Mouse (Mus musculus): ENCODE results near the gene Alpk1. TPM values are rescaled to one million over a fixed set of nuclear protein-coding genes. Genes with fewer than 3 reads are reported as not detected.
"Not testable (repeated sequence)": the region's sequence is repeated elsewhere in the genome, so short reads cannot be mapped to it uniquely, and the experiment has no call there.

The Alpk1 gene
- polyA plus RNA-seq, 1 experiment, result 6.5 TPM

DNA sequence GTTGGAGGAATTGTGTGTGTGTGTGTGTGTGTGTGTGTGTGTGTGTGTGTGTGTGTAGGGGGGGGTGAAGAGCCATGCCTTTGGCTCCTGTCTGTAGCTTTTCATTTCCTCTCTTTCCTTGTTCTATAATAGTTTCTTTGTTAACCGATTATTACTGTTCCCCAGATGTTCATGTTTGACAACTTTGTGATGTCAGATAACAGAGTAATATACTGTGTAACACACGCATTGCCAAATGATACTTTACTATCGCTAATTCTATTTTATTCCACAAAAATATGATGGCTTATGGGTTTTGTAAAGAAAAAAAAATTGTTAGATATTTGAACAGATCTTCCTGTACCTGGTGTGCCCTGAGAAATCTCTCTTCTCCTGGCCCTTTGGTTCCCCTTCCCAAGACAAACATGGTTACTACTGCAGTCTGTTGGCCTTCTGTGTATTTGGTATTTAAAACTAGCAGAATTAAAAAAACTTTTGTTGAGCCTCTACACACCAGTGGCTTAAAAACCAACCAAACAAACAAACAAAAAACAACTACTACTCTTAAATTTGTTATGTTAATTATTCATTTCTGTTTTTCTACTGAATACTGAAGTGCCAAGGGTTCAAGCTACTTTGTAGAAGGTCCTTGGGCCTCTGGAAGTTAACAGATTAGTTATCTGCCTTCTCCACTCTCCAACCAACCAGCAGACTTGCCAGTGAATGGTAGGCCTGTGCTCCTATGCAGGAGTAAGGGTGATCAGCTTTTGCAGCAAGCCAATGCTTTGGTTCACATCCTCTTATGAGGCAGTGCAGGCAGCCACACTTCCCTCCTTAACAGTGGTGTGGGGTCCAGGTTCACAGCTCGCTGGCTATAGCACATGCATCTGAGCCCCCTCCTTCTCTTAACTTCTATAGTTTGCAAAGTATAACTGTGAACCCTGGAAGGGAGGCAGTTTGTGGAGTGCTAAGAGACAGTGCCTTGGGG is 11.6 kb upstream of the Alpk1 start:
- WGBS, result 28% methylated on average over 4 of the region's 4 CpGs

DNA sequence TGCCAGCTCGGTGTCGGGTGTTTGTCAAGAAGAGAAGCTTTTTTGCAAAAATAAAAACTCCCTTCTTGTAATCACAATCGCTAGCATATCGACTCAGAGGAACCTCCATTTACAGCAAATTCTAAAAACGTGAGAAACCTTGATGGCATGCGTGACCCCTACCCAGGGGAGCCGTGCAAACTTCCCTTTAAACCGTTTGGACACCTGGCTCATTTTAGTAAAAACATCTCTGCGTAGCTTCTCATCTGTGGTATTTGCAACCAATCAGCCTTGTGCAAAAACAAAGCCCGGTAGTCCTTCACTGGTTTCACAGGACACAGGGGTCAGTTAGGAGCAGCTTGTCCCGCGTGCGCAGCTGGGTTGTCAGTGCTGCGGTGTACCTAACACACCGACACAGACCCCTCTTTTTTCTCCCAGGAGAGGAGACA is 10.7 kb upstream of the Alpk1 start:
- no peak for DNase-seq (ENCODE audit: low read depth, low spot score)
- WGBS, result under 1% methylated on average over 15 of the region's 15 CpGs

More for the DNA sequence above, 11.6 kb upstream of the Alpk1 start:
- DNase-seq (ENCODE audit: low read depth, low spot score), result no peak

DNA sequence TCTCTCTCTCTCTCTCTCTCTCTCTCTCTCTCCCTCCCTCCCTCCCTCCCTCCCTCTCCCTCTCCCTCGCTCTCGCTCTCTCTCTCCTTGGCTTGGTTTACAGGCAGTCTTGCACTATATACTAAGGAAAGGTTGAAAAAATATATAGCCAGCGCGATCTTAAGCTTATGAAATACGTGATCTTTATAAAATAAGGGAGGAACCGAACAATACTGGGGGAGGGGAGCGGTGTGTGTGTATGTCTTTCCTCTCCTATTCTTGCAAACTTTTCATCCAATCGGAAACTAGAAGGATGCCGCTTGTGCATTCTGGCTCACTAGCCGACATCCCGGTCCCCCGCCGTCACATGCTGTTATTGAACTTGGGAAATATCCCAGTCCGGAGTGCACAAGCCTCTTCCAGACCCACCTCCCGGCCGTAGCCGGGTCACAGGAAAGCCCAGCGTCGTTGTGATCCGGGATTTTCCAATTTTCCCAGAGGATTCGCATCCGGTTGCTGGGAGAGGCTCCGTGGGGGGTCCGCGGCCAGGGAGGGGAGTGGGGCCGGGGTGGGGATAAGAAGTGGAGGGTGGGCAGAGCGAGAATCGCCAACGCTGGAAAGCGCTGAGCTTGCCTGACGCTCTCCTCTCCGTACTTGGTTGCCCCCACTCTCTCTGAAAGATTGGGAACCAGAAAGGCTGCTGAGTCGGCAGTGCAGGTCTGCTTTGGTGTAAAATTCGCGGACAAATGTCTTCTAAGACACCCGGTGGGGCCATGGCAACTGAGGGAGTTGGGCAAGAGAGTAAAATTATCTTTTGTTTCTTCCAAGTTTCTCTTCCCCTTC is 10.1 kb upstream of the Alpk1 start:
- under 1% methylated on average over 35 of the region's 36 CpGs for WGBS
- DNase-seq (ENCODE audit: low read depth, low spot score), result no peak

DNA sequence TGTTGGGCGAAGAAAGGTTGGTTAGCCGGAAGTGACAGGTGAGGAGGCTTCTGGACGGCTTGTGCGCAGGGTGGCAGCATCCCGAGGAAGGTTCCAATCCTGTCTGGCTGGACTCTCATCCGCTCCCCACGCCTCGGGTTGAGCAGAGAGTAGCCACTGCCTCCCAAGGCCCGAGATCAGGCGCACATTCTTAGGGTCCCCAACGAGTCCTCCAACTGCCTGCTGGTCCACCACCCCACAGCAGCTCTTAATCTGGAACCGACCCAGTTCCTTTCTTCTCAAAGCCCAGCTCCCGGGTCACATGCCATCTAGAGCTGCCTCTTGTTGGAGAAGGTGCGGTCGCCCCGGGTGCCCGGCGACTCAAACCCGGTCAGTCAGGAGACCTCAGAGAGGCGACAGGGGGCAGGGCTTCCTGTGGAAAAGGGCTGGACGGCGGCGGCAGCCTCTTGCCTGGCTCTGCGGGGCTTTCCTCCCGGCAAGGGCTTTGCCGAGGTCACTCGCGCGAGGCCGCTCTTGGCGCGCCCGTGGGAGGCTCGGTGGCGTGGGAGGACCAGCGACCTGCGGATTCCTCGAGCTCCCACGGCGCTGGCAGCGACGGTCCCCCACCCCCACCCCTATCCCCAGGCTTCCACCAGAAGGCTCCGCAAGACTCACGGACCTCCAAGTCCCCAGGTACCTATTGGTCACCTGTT is 9.3 kb upstream of the Alpk1 start, which contains the start of gene Tifa:
Tifa (plus strand) TSS at position 306 of the 692 bp plus-strand sequence.
- WGBS, result 2% methylated on average over 44 of the region's 44 CpGs
- DNase-seq (ENCODE audit: low read depth, low spot score), result no peak

DNA sequence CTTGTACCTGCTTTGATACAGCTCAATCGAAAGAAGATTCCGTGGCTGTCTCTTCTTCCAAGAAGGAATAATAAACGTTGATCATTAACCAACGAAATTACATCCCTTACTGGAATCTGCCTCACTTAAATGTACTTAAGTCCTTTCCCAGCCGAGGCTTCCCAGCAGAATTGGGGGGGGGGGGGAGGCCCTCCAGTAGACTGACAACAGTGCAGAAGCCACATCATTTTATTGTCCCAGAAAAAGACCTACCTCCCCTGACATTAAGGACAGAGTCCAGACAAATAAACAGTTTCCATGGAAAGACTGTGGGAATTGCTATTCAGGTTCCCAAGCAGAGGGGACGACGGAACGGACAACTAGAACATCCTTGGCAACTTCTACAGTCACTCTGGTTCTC is 8.6 kb upstream of the Alpk1 start:
- 21% methylated on average over 8 of the region's 8 CpGs for WGBS
- DNase-seq (ENCODE audit: low read depth, low spot score), result peak; percentile 59

DNA sequence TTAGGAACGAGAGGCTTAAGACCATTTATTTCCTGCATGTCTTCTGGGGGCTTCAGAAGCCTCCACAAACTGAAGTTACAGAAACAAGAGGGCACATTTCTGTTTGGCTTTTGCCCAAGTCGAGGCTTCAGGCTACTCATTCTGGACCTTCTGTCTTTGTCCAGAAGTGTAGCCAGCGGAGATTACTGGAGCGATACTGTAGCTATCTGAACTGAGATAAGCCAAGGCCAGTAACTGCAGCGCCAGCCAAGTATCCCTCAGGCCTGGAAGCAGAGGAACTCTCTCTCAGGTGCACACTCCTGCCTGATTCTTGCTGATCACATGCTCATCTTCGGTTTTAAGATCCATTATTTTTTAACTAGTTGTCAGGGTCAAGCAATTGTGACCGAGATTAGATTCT is 7.7 kb upstream of the Alpk1 start:
- WGBS, result 36% methylated on average over 7 of the region's 7 CpGs
- no peak for DNase-seq (ENCODE audit: low read depth, low spot score)

- no peak for DNase-seq (ENCODE audit: low read depth, low spot score)
Observed at GRCm38 (mm10) chr3:127787032-127787431, 6.7 kb upstream of the Alpk1 start.

DNA sequence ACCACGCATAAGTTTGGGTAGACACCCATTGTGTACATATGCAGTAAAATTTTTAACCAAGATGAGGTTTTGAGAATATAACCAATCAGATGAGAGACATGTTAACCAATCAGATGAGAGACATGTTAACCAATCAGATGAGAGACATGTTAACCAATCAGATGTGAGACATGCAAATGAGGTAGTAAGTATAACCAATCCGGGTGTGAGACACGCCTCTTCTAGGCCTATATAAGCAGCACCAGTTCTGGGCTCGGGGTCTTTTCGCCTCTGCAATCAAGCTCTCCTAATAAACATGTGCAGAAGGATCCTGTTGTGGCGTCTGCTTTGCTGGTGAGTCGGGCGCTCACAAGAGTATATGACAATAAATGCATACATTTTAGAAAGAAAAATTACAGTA is 3.4 kb upstream of the Alpk1 start:
- DNase-seq (ENCODE audit: low read depth, low spot score), result not testable (repeated sequence)
- 93% methylated on average over 8 of the region's 8 CpGs for WGBS

GRCm38 (mm10) chr3:127782921-127783320 is 2.6 kb upstream of the Alpk1 start:
- whole genome bisulfite sequencing, result 64% methylated on average over 6 of the region's 6 CpGs
- no peak for DNase-seq (ENCODE audit: low read depth, low spot score)

DNA sequence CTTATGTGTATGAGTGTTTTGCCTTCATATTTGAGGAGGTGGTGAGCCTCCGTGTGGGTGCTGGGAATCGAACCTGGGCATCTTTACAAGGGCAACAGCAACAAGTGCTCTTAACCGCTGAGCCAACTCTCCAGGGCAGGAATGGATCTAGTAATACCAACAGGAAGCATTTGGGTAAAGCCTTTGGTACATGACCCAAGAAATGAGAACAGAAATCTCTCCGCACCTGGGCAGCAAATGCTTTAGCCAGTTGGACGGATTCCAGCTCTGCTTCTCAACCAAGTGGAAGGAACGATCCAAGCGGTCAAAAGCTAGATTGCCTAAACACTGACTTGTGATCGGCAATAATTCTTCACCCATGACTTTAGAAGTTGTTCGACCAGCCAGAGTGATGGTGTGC is 594 bp upstream of the Alpk1 start:
- WGBS, result 59% methylated on average over 9 of the region's 9 CpGs
- no peak for DNase-seq (ENCODE audit: low read depth, low spot score)

DNA sequence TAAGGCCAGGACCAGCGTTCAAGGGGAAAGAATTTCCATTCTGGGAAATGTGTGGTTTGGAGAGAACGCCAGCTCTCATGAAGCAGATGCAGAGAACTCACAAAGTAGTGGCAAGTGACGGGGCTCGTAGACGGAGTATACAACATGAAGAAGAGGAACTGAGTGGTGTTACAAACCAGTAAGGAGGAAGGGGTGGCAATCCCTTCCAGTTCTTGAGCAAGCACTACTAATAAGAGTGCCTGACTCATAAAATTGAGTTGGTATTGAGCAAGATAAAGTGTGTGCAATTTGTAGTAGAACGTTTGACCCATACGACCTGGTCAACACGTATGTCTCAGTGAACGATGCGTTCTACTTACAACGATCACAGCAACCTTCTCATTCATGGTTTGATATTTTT is 11.2 kb downstream of the Alpk1 start:
- DNase-seq (ENCODE audit: low read depth, low spot score), result no peak
- 87% methylated on average over 11 of the region's 11 CpGs for WGBS

- WGBS, result 82% methylated on average over 3 of the region's 3 CpGs
- no peak for DNase-seq (ENCODE audit: low read depth, low spot score)
Observed at GRCm38 (mm10) chr3:127765971-127766370, 14.4 kb downstream of the Alpk1 start.

DNA sequence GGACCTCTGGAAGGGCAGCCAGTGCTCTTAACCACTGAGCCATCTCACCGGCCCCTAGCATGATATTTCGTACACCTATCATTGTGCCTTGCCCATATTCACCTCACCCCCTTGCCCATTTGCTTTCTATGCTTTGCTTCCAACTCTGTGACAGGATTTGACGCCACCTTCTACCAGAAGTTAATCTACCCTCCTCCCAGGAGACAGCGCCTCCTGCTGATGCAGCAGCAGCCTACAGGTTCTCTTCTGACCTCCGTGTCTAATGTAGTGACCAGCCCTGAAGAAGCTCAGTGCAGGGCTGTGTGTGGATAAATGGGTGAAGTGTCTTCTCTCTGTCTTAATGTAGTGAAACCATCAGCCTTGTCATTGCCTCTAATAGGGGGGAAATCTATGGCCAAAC is 15.8 kb downstream of the Alpk1 start:
- no peak for DNase-seq (ENCODE audit: low read depth, low spot score)
- 85% methylated on average over 5 of the region's 5 CpGs for WGBS

- WGBS, result 21% methylated on average over 7 of the region's 7 CpGs
Observed at GRCm38 (mm10) chr3:127763076-127763612, 17.2 kb downstream of the Alpk1 start.

GRCm38 (mm10) chr3:127762403-127762802 is 17.9 kb downstream of the Alpk1 start:
- 74% methylated on average over 8 of the region's 8 CpGs for WGBS
- no peak for DNase-seq (ENCODE audit: low read depth, low spot score)

More at GRCm38 (mm10) chr3:127763076-127763612, 17.2 kb downstream of the Alpk1 start:
- DNase-seq (ENCODE audit: low read depth, low spot score), result peak; percentile 46

DNA sequence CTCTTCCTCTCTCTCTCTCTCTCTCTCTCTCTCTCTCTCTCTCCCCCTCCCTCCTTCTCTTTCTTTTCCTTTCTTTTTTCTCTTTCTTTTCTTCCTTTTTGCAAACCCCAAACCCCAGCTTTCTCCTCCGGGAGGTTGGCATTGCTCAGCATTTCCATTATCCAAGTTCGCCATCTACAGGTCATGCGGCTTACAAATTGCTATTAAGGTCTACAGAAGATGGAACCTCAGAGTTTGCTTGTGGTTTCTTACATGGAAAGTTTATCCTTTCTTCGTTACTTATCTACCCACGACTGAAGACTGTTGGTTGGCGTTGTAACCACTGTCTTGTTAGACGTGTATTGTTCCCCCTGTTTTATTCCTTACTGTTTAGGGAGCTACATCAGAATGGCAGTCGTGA is 21.1 kb downstream of the Alpk1 start:
- DNase-seq (ENCODE audit: low read depth, low spot score), result no peak
- 31% methylated on average over 8 of the region's 8 CpGs for WGBS

DNA sequence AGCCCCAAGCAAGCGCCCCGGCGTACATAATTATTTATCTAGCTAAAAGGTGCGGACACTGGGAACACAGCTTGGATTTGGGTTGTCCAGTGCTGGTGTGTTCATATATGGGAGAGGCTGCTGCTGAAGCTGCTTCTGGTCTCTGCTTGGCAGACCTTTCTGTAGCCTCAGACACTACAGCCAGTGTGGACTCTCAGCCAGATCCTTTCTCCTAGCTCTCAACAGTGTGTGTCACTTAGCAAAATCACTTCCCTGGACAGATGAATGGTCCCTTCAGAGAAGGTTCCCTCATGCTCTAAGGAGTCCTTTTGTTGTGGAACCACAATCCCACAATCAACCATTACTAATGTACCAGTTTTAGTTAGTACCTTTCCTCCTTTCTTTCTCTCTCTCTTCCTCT is 21.5 kb downstream of the Alpk1 start:
- WGBS, result 77% methylated on average over 4 of the region's 4 CpGs
- DNase-seq (ENCODE audit: low read depth, low spot score), result no peak

GRCm38 (mm10) chr3:127757886-127758301 is 22.4 kb downstream of the Alpk1 start:
- no peak for DNase-seq (ENCODE audit: low read depth, low spot score)

GRCm38 (mm10) chr3:127756458-127756857 is 23.9 kb downstream of the Alpk1 start:
- WGBS, result 92% methylated on average over 6 of the region's 6 CpGs

More at GRCm38 (mm10) chr3:127756458-127756857, 23.9 kb downstream of the Alpk1 start:
- DNase-seq (ENCODE audit: low read depth, low spot score), result no peak
